Mouse (Mus musculus) limb, embryonic 11.5 days (tissue): Measurements from ENCODE around the gene Srp14. TPM values are rescaled to one million over a fixed set of nuclear protein-coding genes. Genes with fewer than 3 reads are reported as not detected.

Source experiments
- ATAC-seq: fragments of 200-750 bp; cut with Nextera tagmentation; 2 replicates; pipeline ENCODE4 v1.8.0; 2017; ENCODE audit warnings: low read depth; ENCODE audit not compliant: insufficient number of reproducible peaks, low FRiP score, low TSS enrichment
- DNase-seq: peaks from one replicate; pipeline ENCODE4 v3.0.0-alpha.2; 2015; ENCODE audit warnings: low spot score
- H3K27ac ChIP-seq: fragments of 300-500 bp; sonication (generic); replicated peaks from 2 replicates; pipeline ENCODE4 v1.5.1; 2014; ENCODE audit warnings: low read depth, mild to moderate bottlenecking, low read length
- H3K27me3 ChIP-seq: fragments of 300-500 bp; sonication (generic); 2 replicates; pipeline ENCODE4 v1.6.1; 2014; ENCODE audit warnings: mild to moderate bottlenecking, low read length, mixed read lengths; ENCODE audit not compliant: control insufficient read depth, insufficient read depth
- H3K36me3 ChIP-seq: fragments of 300-500 bp; sonication (generic); 2 replicates; pipeline ENCODE4 v1.6.1; 2014; ENCODE audit warnings: mild to moderate bottlenecking, low read length, moderate library complexity, mixed read lengths; ENCODE audit not compliant: control insufficient read depth, insufficient read depth
- H3K4me1 ChIP-seq: fragments of 300-500 bp; sonication (generic); 2 replicates; pipeline ENCODE4 v1.6.1; 2014; ENCODE audit warnings: low read length, mixed read lengths; ENCODE audit not compliant: control insufficient read depth, insufficient read depth
- H3K4me2 ChIP-seq: fragments of 300-500 bp; sonication (generic); 2 replicates; pipeline ENCODE4 v1.6.1; 2014; ENCODE audit warnings: low read depth, mild to moderate bottlenecking, moderate library complexity; ENCODE audit not compliant: severe bottlenecking
- H3K4me3 ChIP-seq: fragments of 300-500 bp; sonication (generic); 2 replicates; pipeline ENCODE4 v1.5.1; 2014; ENCODE audit warnings: low read depth, low read length
- H3K9ac ChIP-seq: fragments of 300-500 bp; sonication (generic); 2 replicates; pipeline ENCODE4 v1.6.1; 2014; ENCODE audit warnings: mild to moderate bottlenecking, low read length
- H3K9me3 ChIP-seq: fragments of 300-500 bp; sonication (generic); 2 replicates; pipeline ENCODE4 v1.6.1; 2016; ENCODE audit warnings: low read length; ENCODE audit not compliant: control insufficient read depth
- WGBS: fragments of 180-500 bp; shearing (Covaris S2); extraction: QIAGEN DNeasy Blood & Tissue Kit; methylation state at CpG from one replicate; pipeline ENCODE4 v1.1.7; 2014; 5-methylcytosine and 5-hydroxymethylcytosine counted together
- polyA plus RNA-seq: library from polyadenylated mRNA; unstranded; fragments of >200 nt; fragmentation: Nextera tagmentation; extraction: Ambion mirVana; gene quantifications from 2 replicates; pipeline ENCODE4 v1.2.1, GENCODE M21; 2014

Gene Srp14
- polyA plus RNA-seq, 1 experiment from 2014 or later = 231 TPM

GRCm38 (mm10) chr2:118511779-118512417 is 32.4 kb upstream of the Srp14 start:
- Histone ChIP-seq H3K27me3 (no peaks in the 10 kb centered on the region), H3K9me3 (no peaks in the 10 kb centered on the region), H3K4me1 (peaks cover 27% of the 10 kb centered on the region), H3K27ac (peak overlapping the region; percentile 36; the same call in 1 of the 2 replicates), H3K4me3 (no peak overlapping the region), H3K4me2 (no peak overlapping the region), H3K9ac (0 out of 2 replicates have a peak overlapping the region, but pooled peaks have one; percentile 30), H3K36me3 (no peaks in the 10 kb centered on the region)
- ATAC-seq (no peak), DNase-seq (no peak)
- WGBS = 42% methylated on average over 11 of the region's 11 CpGs

GRCm38 (mm10) chr2:118510447-118511310 is 31.2 kb upstream of the Srp14 start:
- ATAC-seq = peak; percentile 73
- H3K36me3 ChIP-seq = no peaks in the 10 kb centered on the region
- no peaks in the 10 kb centered on the region for H3K27me3 ChIP-seq
- H3K4me2 ChIP-seq = peak overlapping the region; percentile 17
- no peak overlapping the region for H3K4me3 ChIP-seq
- peak overlapping the region; percentile 36; the same call in 1 of the 2 replicates for H3K9ac ChIP-seq
- H3K27ac ChIP-seq = peak overlapping the region; percentile 77
- WGBS = 35% methylated on average over 29 of the region's 29 CpGs
- peak; percentile 79 for DNase-seq
- H3K4me1 ChIP-seq = peaks cover 27% of the 10 kb centered on the region
- no peaks in the 10 kb centered on the region for H3K9me3 ChIP-seq

- Histone ChIP-seq H3K4me1 (peaks cover 27% of the 10 kb centered on the region), H3K4me2 (peak overlapping the region; percentile 17), H3K27me3 (no peaks in the 10 kb centered on the region), H3K27ac (peak overlapping the region; percentile 77), H3K4me3 (no peak overlapping the region), H3K9me3 (no peaks in the 10 kb centered on the region), H3K36me3 (no peaks in the 10 kb centered on the region), H3K9ac (peak overlapping the region; percentile 36; the same call in 1 of the 2 replicates)
- no peak for DNase-seq
- no peak for ATAC-seq
- WGBS = 47% methylated on average over 8 of the region's 8 CpGs
These were observed 30.4 kb upstream of the Srp14 start for GRCm38 (mm10) chr2:118509688-118510446.

- no peaks in the 10 kb centered on the region for H3K36me3 ChIP-seq
- no peaks in the 10 kb centered on the region for H3K27me3 ChIP-seq
- DNase-seq (no peak), ATAC-seq (no peak)
- no peak overlapping the region for H3K4me3 ChIP-seq
- no peak overlapping the region for H3K4me2 ChIP-seq
- 89% methylated on average over 7 of the region's 7 CpGs for WGBS
- no peak overlapping the region for H3K9ac ChIP-seq
- H3K4me1 ChIP-seq = peaks cover 26% of the 10 kb centered on the region
- H3K27ac ChIP-seq = no peak overlapping the region
- no peaks in the 10 kb centered on the region for H3K9me3 ChIP-seq
These were observed 27.6 kb upstream of the Srp14 start for GRCm38 (mm10) chr2:118507126-118507525.

- no peak overlapping the region for H3K9ac ChIP-seq
- no peaks in the 10 kb centered on the region for H3K27me3 ChIP-seq
- H3K9me3 ChIP-seq = no peaks in the 10 kb centered on the region
- no peak overlapping the region for H3K4me2 ChIP-seq
- DNase-seq (no peak), ATAC-seq (no peak)
- H3K4me1 ChIP-seq = peaks cover 19% of the 10 kb centered on the region
- no peak overlapping the region for H3K4me3 ChIP-seq
- no peaks in the 10 kb centered on the region for H3K36me3 ChIP-seq
- H3K27ac ChIP-seq = peak overlapping the region; percentile 53; the same call in 1 of the 2 replicates
- 86% methylated on average over 2 of the region's 2 CpGs for WGBS
These were observed 20.7 kb upstream of the Srp14 start for GRCm38 (mm10) chr2:118500191-118500590.

GRCm38 (mm10) chr2:118499135-118499961 is 19.8 kb upstream of the Srp14 start:
- peak; percentile 88 for ATAC-seq
- H3K4me2 ChIP-seq = 0 out of 2 replicates have a peak overlapping the region, but pooled peaks have one; percentile 1

GRCm38 (mm10) chr2:118498476-118498875 is 19.0 kb upstream of the Srp14 start:
- Histone ChIP-seq H3K4me2 (no peak overlapping the region), H3K36me3 (no peaks in the 10 kb centered on the region), H3K4me3 (no peak overlapping the region), H3K9ac (no peak overlapping the region), H3K27ac (no peak overlapping the region), H3K4me1 (peaks cover 21% of the 10 kb centered on the region), H3K9me3 (no peaks in the 10 kb centered on the region), H3K27me3 (no peaks in the 10 kb centered on the region)
- DNase-seq (no peak), ATAC-seq (no peak)
- 78% methylated on average over 6 of the region's 6 CpGs for WGBS

More at GRCm38 (mm10) chr2:118499135-118499961, 19.8 kb upstream of the Srp14 start:
- 38% methylated on average over 20 of the region's 20 CpGs for WGBS
- H3K9ac ChIP-seq = no peak overlapping the region
- H3K36me3 ChIP-seq = no peaks in the 10 kb centered on the region
- H3K9me3 ChIP-seq = no peaks in the 10 kb centered on the region
- no peak overlapping the region for H3K4me3 ChIP-seq
- H3K27ac ChIP-seq = peak overlapping the region; percentile 10; the same call in 1 of the 2 replicates
- peaks cover 21% of the 10 kb centered on the region for H3K4me1 ChIP-seq
- peak; percentile 74 for DNase-seq
- no peaks in the 10 kb centered on the region for H3K27me3 ChIP-seq
